Mouse (Mus musculus): ENCODE measurements around the gene Naaladl1. TPM values are rescaled to one million over a fixed set of nuclear protein-coding genes. Genes with fewer than 3 reads are reported as not detected.
"Not testable (repeated sequence)": the region's sequence is repeated elsewhere in the genome, so short reads cannot be mapped to it uniquely, and the experiment has no call there.

Naaladl1 gene
- polyA plus RNA-seq, 1 experiment from 2014 or later, result 0.20 TPM

GRCm38 (mm10) chr19:6126289-6126688 lies 20.7 kb downstream of the Naaladl1 start:
- Histone ChIP-seq H3K4me3 (ENCODE audit: control insufficient read depth in 1 of 2, insufficient read depth in 1 of 2, low read depth in 1 of 2, low read length in 2 of 2) (no peak overlapping the region), H3K9ac (ENCODE audit: low read length) (no peak overlapping the region), H3K36me3 (ENCODE audit: control insufficient read depth, insufficient read depth, low read length) (0 out of 2 replicates have a peak, but pooled peaks cover 10% of the 10 kb centered on the region), H3K4me1 (ENCODE audit: control insufficient read depth in 2 of 2, insufficient read depth in 2 of 2, low read length in 2 of 2) (no peaks in the 10 kb centered on the region), H3K9me3 (ENCODE audit: control insufficient read depth, low read length) (no peaks in the 10 kb centered on the region), H3K27me3 (ENCODE audit: control insufficient read depth, insufficient read depth, low read length) (no peaks in the 10 kb centered on the region), H3K27ac (replicated peaks in 1 of 2; ENCODE audit: control insufficient read depth in 1 of 2, insufficient read depth in 1 of 2, low read depth in 2 of 2, low read length in 2 of 2) (no peak overlapping the region), H3K4me2 (ENCODE audit: low read length) (no peak overlapping the region)
- no peak for ATAC-seq (ENCODE audit: insufficient number of reproducible peaks, insufficient read depth, low FRiP score, low read depth)
- 23% methylated on average over 4 of the region's 4 CpGs for WGBS

DNA sequence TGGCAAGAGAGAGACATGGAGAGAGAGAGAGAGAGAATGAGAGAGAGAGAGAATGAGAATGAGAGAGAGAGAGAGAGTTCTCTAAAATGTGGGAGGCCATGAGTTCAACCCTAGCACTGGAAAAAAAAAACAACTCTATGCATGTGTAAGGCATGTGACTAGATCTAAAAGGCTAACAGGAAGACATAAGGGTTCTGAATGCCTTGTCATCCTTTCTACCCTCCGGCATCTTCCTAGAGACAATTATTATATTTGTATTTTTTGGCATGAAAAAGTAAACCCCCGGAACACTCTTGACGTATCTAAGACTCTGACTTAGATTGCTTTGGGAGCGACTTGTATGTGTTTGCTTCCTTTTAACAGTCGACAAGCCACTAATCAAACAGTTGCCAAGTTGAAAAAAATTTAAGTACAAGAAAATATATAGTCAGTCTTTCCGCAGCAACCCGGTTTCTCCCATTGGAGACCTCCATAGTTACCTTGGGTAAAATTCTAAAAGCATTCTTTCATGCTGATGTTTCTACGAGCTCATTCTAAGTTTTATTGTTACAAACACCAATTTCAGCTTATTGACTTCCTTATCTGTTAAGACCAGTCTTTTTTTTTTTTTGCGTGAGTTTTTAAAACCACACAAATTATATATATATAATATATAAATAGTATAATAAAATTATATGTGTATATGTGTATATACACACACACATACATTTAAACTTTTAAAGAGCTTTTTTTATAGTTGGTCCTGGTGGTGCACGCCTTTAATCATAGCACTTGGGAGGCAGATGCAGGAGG lies 21.4 kb downstream of the Naaladl1 start:
- H3K9me3 ChIP-seq (ENCODE audit: control insufficient read depth, low read length), result no peaks in the 10 kb centered on the region
- ATAC-seq (ENCODE audit: insufficient number of reproducible peaks, insufficient read depth, low FRiP score, low read depth), result no peak
- peak overlapping the region; percentile 73 for H3K9ac ChIP-seq (ENCODE audit: low read length)
- peak overlapping the region; percentile 67 for H3K4me2 ChIP-seq (ENCODE audit: low read length)
- 69% methylated on average over 10 of the region's 10 CpGs for WGBS
- H3K27ac ChIP-seq (replicated peaks in 1 of 2; ENCODE audit: control insufficient read depth in 1 of 2, insufficient read depth in 1 of 2, low read depth in 2 of 2, low read length in 2 of 2), result peak overlapping the region; percentile 81 to 88
- H3K4me3 ChIP-seq (ENCODE audit: control insufficient read depth in 1 of 2, insufficient read depth in 1 of 2, low read depth in 1 of 2, low read length in 2 of 2), result peak overlapping the region; percentile 55 to 72
- 0 out of 2 replicates have a peak, but pooled peaks cover 7% of the 10 kb centered on the region for H3K36me3 ChIP-seq (ENCODE audit: control insufficient read depth, insufficient read depth, low read length)
- H3K4me1 ChIP-seq (ENCODE audit: control insufficient read depth in 2 of 2, insufficient read depth in 2 of 2, low read length in 2 of 2), result no peaks in the 10 kb centered on the region
- no peaks in the 10 kb centered on the region for H3K27me3 ChIP-seq (ENCODE audit: control insufficient read depth, insufficient read depth, low read length)

GRCm38 (mm10) chr19:6127760-6128341 lies 22.3 kb downstream of the Naaladl1 start, which contains the start of gene Snx15:
Snx15 (minus strand) TSS chr19:6128304.
- Histone ChIP-seq H3K4me1 (ENCODE audit: control insufficient read depth in 2 of 2, insufficient read depth in 2 of 2, low read length in 2 of 2) (no peaks in the 10 kb centered on the region), H3K9me3 (ENCODE audit: control insufficient read depth, low read length) (no peaks in the 10 kb centered on the region), H3K4me3 (ENCODE audit: control insufficient read depth in 1 of 2, insufficient read depth in 1 of 2, low read depth in 1 of 2, low read length in 2 of 2) (peak within 1 kb of the TSS; percentile 55 to 72), H3K9ac (ENCODE audit: low read length) (peak within 1 kb of the TSS; percentile 73), H3K27me3 (ENCODE audit: control insufficient read depth, insufficient read depth, low read length) (no peaks in the 10 kb centered on the region), H3K27ac (replicated peaks in 1 of 2; ENCODE audit: control insufficient read depth in 1 of 2, insufficient read depth in 1 of 2, low read depth in 2 of 2, low read length in 2 of 2) (peak within 1 kb of the TSS; percentile 81 to 88), H3K36me3 (ENCODE audit: control insufficient read depth, insufficient read depth, low read length) (0 out of 2 replicates have a peak, but pooled peaks cover 7% of the 10 kb centered on the region), H3K4me2 (ENCODE audit: low read length) (peak within 1 kb of the TSS; percentile 67)
- WGBS, result under 1% methylated on average over 32 of the region's 32 CpGs
- peak; percentile 91 for ATAC-seq (ENCODE audit: insufficient number of reproducible peaks, insufficient read depth, low FRiP score, low read depth)

DNA sequence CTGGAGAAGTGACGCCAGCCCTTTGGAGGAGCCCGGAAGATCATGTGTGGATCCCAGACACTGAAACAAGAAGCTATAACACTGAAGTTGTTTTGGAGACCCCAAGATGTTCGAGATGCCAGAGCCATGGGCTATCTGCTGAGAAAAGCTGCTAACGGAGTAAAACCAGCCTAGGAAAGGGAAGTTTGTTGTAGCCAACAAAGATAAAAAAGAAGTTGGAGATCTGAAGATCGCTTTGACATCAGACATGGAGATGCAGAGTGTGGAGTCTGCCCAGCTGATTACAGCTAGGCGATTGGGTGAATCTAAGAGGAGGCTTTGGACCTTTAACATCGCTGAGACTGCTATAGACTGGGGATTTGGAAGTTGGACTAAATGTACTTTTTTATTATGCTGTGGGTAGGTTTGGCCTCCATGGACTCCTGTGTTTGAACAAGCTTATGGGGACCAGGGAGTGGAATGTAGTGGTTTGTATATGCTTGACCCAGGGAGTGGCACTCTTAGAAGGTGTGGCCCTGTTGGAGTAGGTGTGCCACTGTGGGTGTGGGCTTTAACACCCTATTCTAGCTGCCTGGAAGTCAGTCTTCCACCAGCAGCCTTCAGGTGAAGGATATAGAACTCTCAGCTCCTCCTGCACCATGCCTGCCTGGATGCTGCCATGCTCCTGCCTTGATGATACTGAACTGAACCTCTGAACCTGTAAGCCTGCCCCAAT lies 25.0 kb downstream of the Naaladl1 start:
- H3K4me2 ChIP-seq (ENCODE audit: low read length); ATAC-seq (ENCODE audit: insufficient number of reproducible peaks, insufficient read depth, low FRiP score, low read depth); H3K27ac ChIP-seq (replicated peaks in 1 of 2; ENCODE audit: control insufficient read depth in 1 of 2, insufficient read depth in 1 of 2, low read depth in 2 of 2, low read length in 2 of 2); H3K9me3 ChIP-seq (ENCODE audit: control insufficient read depth, low read length); H3K4me1 ChIP-seq (ENCODE audit: control insufficient read depth in 2 of 2, insufficient read depth in 2 of 2, low read length in 2 of 2); H3K4me3 ChIP-seq (ENCODE audit: control insufficient read depth in 1 of 2, insufficient read depth in 1 of 2, low read depth in 1 of 2, low read length in 2 of 2); H3K27me3 ChIP-seq (ENCODE audit: control insufficient read depth, insufficient read depth, low read length); H3K9ac ChIP-seq (ENCODE audit: low read length): not testable (repeated sequence)
- peaks cover 16% of the 10 kb centered on the region for H3K36me3 ChIP-seq (ENCODE audit: control insufficient read depth, insufficient read depth, low read length)
- 70% methylated on average over 7 of the region's 7 CpGs for WGBS

DNA sequence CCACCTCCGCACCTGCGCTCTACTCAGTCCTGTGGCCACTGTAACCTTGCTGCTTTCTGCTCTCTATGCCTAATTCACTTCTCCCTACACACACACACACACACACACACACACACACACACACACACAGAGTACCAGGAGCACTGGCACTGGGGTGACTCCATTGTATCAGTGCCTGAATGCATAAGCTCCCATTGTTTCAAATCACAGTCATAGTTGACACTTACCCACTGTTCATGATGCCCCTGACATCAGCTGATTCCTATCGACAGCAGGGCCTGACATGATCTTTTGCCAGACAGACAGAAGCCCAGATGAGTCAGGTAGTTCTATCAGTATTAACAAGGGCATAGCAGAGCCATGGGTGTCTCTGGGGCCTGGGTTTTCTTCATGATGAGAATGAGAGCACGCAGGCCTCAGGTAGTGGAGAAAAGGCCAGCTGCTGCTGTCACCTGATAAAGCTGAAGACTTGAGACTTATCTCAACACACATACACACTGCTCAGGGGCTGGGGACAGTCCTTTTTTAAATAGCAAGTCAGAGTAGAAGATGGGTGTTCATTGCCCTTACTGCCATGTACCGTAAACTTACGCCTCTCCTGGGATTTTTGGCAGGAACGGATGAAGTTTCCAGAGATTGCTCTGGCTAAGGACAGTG lies 26.7 kb downstream of the Naaladl1 start:
- H3K27me3 ChIP-seq (ENCODE audit: control insufficient read depth, insufficient read depth, low read length), result no peaks in the 10 kb centered on the region
- no peak overlapping the region for H3K27ac ChIP-seq (replicated peaks in 1 of 2; ENCODE audit: control insufficient read depth in 1 of 2, insufficient read depth in 1 of 2, low read depth in 2 of 2, low read length in 2 of 2)
- H3K36me3 ChIP-seq (ENCODE audit: control insufficient read depth, insufficient read depth, low read length), result peaks cover 33% of the 10 kb centered on the region
- no peak for ATAC-seq (ENCODE audit: insufficient number of reproducible peaks, insufficient read depth, low FRiP score, low read depth)
- no peak overlapping the region for H3K4me2 ChIP-seq (ENCODE audit: low read length)
- 77% methylated on average over 7 of the region's 7 CpGs for WGBS
- H3K4me1 ChIP-seq (ENCODE audit: control insufficient read depth in 2 of 2, insufficient read depth in 2 of 2, low read length in 2 of 2), result no peaks in the 10 kb centered on the region
- H3K9me3 ChIP-seq (ENCODE audit: control insufficient read depth, low read length), result no peaks in the 10 kb centered on the region
- no peak overlapping the region for H3K4me3 ChIP-seq (ENCODE audit: control insufficient read depth in 1 of 2, insufficient read depth in 1 of 2, low read depth in 1 of 2, low read length in 2 of 2)
- H3K9ac ChIP-seq (ENCODE audit: low read length), result no peak overlapping the region

DNA sequence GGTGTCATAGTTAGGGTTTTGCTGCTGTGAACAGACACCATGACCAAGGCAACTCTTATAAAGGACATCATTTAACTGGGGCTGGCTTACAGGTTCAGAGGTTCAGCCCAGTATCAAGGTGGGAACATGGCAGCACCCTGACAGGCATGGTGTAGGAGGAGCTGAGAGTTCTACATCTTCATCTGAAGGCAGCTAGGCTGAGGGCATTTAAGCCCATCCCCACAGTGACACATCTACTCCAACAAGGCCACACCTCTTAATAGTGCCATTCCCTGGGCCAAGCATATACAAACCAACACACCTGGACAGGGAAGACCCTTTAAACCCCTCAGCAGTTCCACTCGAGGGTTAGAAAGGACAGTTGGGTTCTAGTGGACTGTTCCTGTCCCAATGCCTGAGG lies 27.6 kb downstream of the Naaladl1 start:
- peaks cover 38% of the 10 kb centered on the region for H3K36me3 ChIP-seq (ENCODE audit: control insufficient read depth, insufficient read depth, low read length)
- 40% methylated on average over 1 of the region's 1 CpGs for WGBS
- H3K4me2 ChIP-seq (ENCODE audit: low read length); H3K4me1 ChIP-seq (ENCODE audit: control insufficient read depth in 2 of 2, insufficient read depth in 2 of 2, low read length in 2 of 2); H3K27me3 ChIP-seq (ENCODE audit: control insufficient read depth, insufficient read depth, low read length); ATAC-seq (ENCODE audit: insufficient number of reproducible peaks, insufficient read depth, low FRiP score, low read depth); H3K9ac ChIP-seq (ENCODE audit: low read length); H3K27ac ChIP-seq (replicated peaks in 1 of 2; ENCODE audit: control insufficient read depth in 1 of 2, insufficient read depth in 1 of 2, low read depth in 2 of 2, low read length in 2 of 2); H3K4me3 ChIP-seq (ENCODE audit: control insufficient read depth in 1 of 2, insufficient read depth in 1 of 2, low read depth in 1 of 2, low read length in 2 of 2); H3K9me3 ChIP-seq (ENCODE audit: control insufficient read depth, low read length): not testable (repeated sequence)

DNA sequence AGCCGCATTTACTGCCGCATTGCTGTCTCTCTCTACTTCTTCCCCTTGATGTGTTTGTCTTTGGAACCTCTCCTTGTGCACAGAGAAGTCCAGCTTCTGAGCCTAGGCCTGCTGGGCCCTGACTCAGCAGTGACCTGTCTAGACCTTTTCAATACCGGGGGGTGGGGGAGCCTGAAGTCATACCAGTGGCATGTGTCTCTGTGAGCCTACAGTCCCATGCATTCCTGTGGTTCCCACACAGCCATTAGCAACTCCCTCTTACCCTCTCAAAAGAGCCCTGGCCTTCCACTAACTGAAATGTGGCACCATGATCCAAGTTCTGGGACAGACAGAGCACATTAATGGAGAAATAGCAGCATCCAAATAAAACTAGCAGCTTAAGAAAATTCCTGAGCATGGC lies 30.8 kb downstream of the Naaladl1 start:
- Histone ChIP-seq H3K27ac (replicated peaks in 1 of 2; ENCODE audit: control insufficient read depth in 1 of 2, insufficient read depth in 1 of 2, low read depth in 2 of 2, low read length in 2 of 2) (no peak overlapping the region), H3K4me2 (ENCODE audit: low read length) (no peak overlapping the region), H3K4me1 (ENCODE audit: control insufficient read depth in 2 of 2, insufficient read depth in 2 of 2, low read length in 2 of 2) (peaks cover 2 to 6% of the 10 kb centered on the region in 2 experiments; a peak in 3 of 4 replicates), H3K9me3 (ENCODE audit: control insufficient read depth, low read length) (no peaks in the 10 kb centered on the region), H3K4me3 (ENCODE audit: control insufficient read depth in 1 of 2, insufficient read depth in 1 of 2, low read depth in 1 of 2, low read length in 2 of 2) (no peak overlapping the region), H3K9ac (ENCODE audit: low read length) (no peak overlapping the region), H3K27me3 (ENCODE audit: control insufficient read depth, insufficient read depth, low read length) (no peaks in the 10 kb centered on the region), H3K36me3 (ENCODE audit: control insufficient read depth, insufficient read depth, low read length) (peaks cover 38% of the 10 kb centered on the region)
- ATAC-seq (ENCODE audit: insufficient number of reproducible peaks, insufficient read depth, low FRiP score, low read depth), result no peak
- 94% methylated on average over 3 of the region's 3 CpGs for WGBS
